Mouse (Mus musculus): ENCODE results near the gene Cnpy1.

- no peak for TF ChIP-seq POLR2A (IDR thresholded peaks at IDR 0.05; ENCODE audit: borderline replicate concordance, control insufficient read depth, low read depth, low read length)
- no peak for TF ChIP-seq CTCF (IDR thresholded peaks at IDR 0.05; ENCODE audit: control insufficient read depth, insufficient read depth, low read length)
These were observed 77.9 kb downstream of the Cnpy1 start for GRCm38 (mm10) chr5:28167611-28168252.

All from bone marrow, adult 2 months (tissue).